Mouse (Mus musculus) embryonic facial prominence, embryonic 11.5 days (tissue): ENCODE measurements at regions not wholly inside any gene's neighbourhood (a gene's known extent, or its start where the extent isn't known, plus 50 kb on each side); places are given as distances from the start of the nearest gene placed in this dataset.
A peak's percentile ranks its signal among the peaks of the same experiment; 100 is the strongest.

Source experiments
- ATAC-seq: fragments of 200-750 bp; cut with Nextera tagmentation; replicated peaks from 2 replicates; pipeline ENCODE4 v1.8.0; 2017; ENCODE audit warnings: low read depth; ENCODE audit not compliant: insufficient number of reproducible peaks, low FRiP score, low TSS enrichment
- DNase-seq: peaks from one replicate; pipeline ENCODE4 v3.0.0-alpha.2; 2015; ENCODE audit warnings: low spot score
- H3K27ac ChIP-seq: fragments of 300-500 bp; sonication (generic); replicated peaks from 2 replicates; pipeline ENCODE4 v1.5.1; 2014; ENCODE audit warnings: mild to moderate bottlenecking, low read depth, low read length, control low read depth
- H3K27me3 ChIP-seq: fragments of 300-500 bp; sonication (generic); 2 replicates; pipeline ENCODE4 v1.6.1; 2014; ENCODE audit warnings: mild to moderate bottlenecking, low read length, moderate library complexity, mixed read lengths; ENCODE audit not compliant: control insufficient read depth, insufficient read depth
- H3K36me3 ChIP-seq: fragments of 300-500 bp; sonication (generic); replicated peaks from 2 replicates; pipeline ENCODE4 v1.6.1; 2014; ENCODE audit warnings: low read depth, mild to moderate bottlenecking, low read length, moderate library complexity, mixed read lengths; ENCODE audit not compliant: control insufficient read depth, insufficient read depth
- H3K4me1 ChIP-seq: fragments of 300-500 bp; sonication (generic); 2 replicates; pipeline ENCODE4 v1.6.1; 2014; ENCODE audit warnings: low read length, mixed read lengths; ENCODE audit not compliant: control insufficient read depth, insufficient read depth
- H3K4me2 ChIP-seq: fragments of 300-500 bp; sonication (generic); 2 replicates; pipeline ENCODE4 v1.6.1; 2014; ENCODE audit warnings: low read depth, mild to moderate bottlenecking, control low read depth, low read length, moderate library complexity
- H3K4me3 ChIP-seq: fragments of 300-500 bp; sonication (generic); 2 replicates; pipeline ENCODE4 v1.5.1; 2014; ENCODE audit warnings: low read depth, low read length, control low read depth
- H3K9ac ChIP-seq: fragments of 300-500 bp; sonication (generic); replicated peaks from 2 replicates; pipeline ENCODE4 v1.6.1; 2014; ENCODE audit warnings: mild to moderate bottlenecking, control low read depth, low read length
- H3K9me3 ChIP-seq: fragments of 300-500 bp; sonication (generic); replicated peaks from 2 replicates; pipeline ENCODE4 v1.6.1; 2016; ENCODE audit warnings: mild to moderate bottlenecking, low read length, inconsistent platforms, mixed read lengths; ENCODE audit not compliant: control insufficient read depth
- WGBS: fragments of 180-500 bp; shearing (Covaris S2); extraction: QIAGEN DNeasy Blood & Tissue Kit; methylation state at CpG from one replicate; pipeline ENCODE4 v1.1.7; 2014; 5-methylcytosine and 5-hydroxymethylcytosine counted together

- Histone ChIP-seq H3K4me2 (no peak overlapping the region), H3K4me1 (no peaks in the 10 kb centered on the region), H3K9me3 (no peaks in the 10 kb centered on the region), H3K27ac (no peak overlapping the region), H3K36me3 (no peaks in the 10 kb centered on the region), H3K4me3 (no peak overlapping the region), H3K27me3 (no peaks in the 10 kb centered on the region), H3K9ac (no peak overlapping the region)
- 82% methylated on average over 10 of the region's 10 CpGs for WGBS
- ATAC-seq (no peak), DNase-seq (no peak)
Measured at GRCm38 (mm10) chr1:186379938-186380847, 263.1 kb upstream of the Lyplal1 start.

GRCm38 (mm10) chr1:186376906-186377623, 260.0 kb upstream of the Lyplal1 start:
- Histone ChIP-seq H3K27ac (no peak overlapping the region), H3K9me3 (no peaks in the 10 kb centered on the region), H3K27me3 (no peaks in the 10 kb centered on the region), H3K4me2 (no peak overlapping the region), H3K36me3 (no peaks in the 10 kb centered on the region), H3K4me1 (no peaks in the 10 kb centered on the region), H3K9ac (no peak overlapping the region), H3K4me3 (no peak overlapping the region)
- 83% methylated on average over 9 of the region's 9 CpGs for WGBS
- DNase-seq: no peak
- no peak for ATAC-seq

GRCm38 (mm10) chr1:186374009-186374649, 257.0 kb upstream of the Lyplal1 start:
- no peak overlapping the region for H3K27ac ChIP-seq
- H3K36me3 ChIP-seq: no peaks in the 10 kb centered on the region
- no peaks in the 10 kb centered on the region for H3K9me3 ChIP-seq
- WGBS: 76% methylated on average over 9 of the region's 9 CpGs
- H3K4me2 ChIP-seq: no peak overlapping the region
- no peak overlapping the region for H3K9ac ChIP-seq
- H3K4me1 ChIP-seq: no peaks in the 10 kb centered on the region
- no peaks in the 10 kb centered on the region for H3K27me3 ChIP-seq
- H3K4me3 ChIP-seq: no peak overlapping the region
- ATAC-seq: no peak
- DNase-seq: no peak

GRCm38 (mm10) chr1:186373386-186373785, 256.3 kb upstream of the Lyplal1 start:
- WGBS: 46% methylated on average over 4 of the region's 4 CpGs
- DNase-seq (no peak), ATAC-seq (no peak)
- no peak overlapping the region for H3K27ac ChIP-seq
- H3K4me1 ChIP-seq: no peaks in the 10 kb centered on the region
- H3K27me3 ChIP-seq: no peaks in the 10 kb centered on the region
- no peak overlapping the region for H3K4me3 ChIP-seq
- H3K9ac ChIP-seq: no peak overlapping the region
- no peaks in the 10 kb centered on the region for H3K9me3 ChIP-seq
- H3K36me3 ChIP-seq: no peaks in the 10 kb centered on the region
- H3K4me2 ChIP-seq: no peak overlapping the region

- H3K4me3 ChIP-seq: no peak overlapping the region
- H3K4me2 ChIP-seq: no peak overlapping the region
- ATAC-seq (peak; percentile 62; the same call in 1 of the 2 replicates), DNase-seq (no peak)
- no peaks in the 10 kb centered on the region for H3K4me1 ChIP-seq
- H3K9ac ChIP-seq: no peak overlapping the region
- no peaks in the 10 kb centered on the region for H3K36me3 ChIP-seq
- H3K27ac ChIP-seq: no peak overlapping the region
- H3K27me3 ChIP-seq: no peaks in the 10 kb centered on the region
- WGBS: 90% methylated on average over 2 of the region's 2 CpGs
- H3K9me3 ChIP-seq: no peaks in the 10 kb centered on the region
Measured at GRCm38 (mm10) chr1:186372770-186373353, 255.8 kb upstream of the Lyplal1 start.

GRCm38 (mm10) chr1:186363356-186363755, 246.2 kb upstream of the Lyplal1 start:
- H3K4me1 ChIP-seq: no peaks in the 10 kb centered on the region
- no peaks in the 10 kb centered on the region for H3K9me3 ChIP-seq
- H3K36me3 ChIP-seq: no peaks in the 10 kb centered on the region
- DNase-seq (no peak), ATAC-seq (no peak)
- H3K27ac ChIP-seq: no peak overlapping the region
- no peak overlapping the region for H3K9ac ChIP-seq
- H3K4me2 ChIP-seq: no peak overlapping the region
- no peak overlapping the region for H3K4me3 ChIP-seq
- WGBS: 88% methylated on average over 4 of the region's 4 CpGs
- no peaks in the 10 kb centered on the region for H3K27me3 ChIP-seq

GRCm38 (mm10) chr1:186358011-186358670, 241.0 kb upstream of the Lyplal1 start:
- Histone ChIP-seq H3K4me1 (0 out of 2 replicates have a peak, but pooled peaks cover 2% of the 10 kb centered on the region), H3K9ac (no peak overlapping the region), H3K27me3 (no peaks in the 10 kb centered on the region), H3K4me3 (no peak overlapping the region), H3K27ac (no peak overlapping the region), H3K4me2 (no peak overlapping the region), H3K9me3 (no peaks in the 10 kb centered on the region), H3K36me3 (no peaks in the 10 kb centered on the region)
- ATAC-seq (no peak), DNase-seq (peak; percentile 48)
- 30% methylated on average over 15 of the region's 15 CpGs for WGBS
